Mouse (Mus musculus) lung, adult 2 months (tissue): ENCODE measurements at regions not wholly inside any gene's neighbourhood (a gene's known extent, or its start where the extent isn't known, plus 50 kb on each side); places are given as distances from the start of the nearest gene placed in this dataset.

Experiments
- CTCF ChIP-seq: fragments of 200-500 bp; IDR thresholded peaks from 2 replicates; pipeline ENCODE4 v1.5.1; 2011; ENCODE audit warnings: mild to moderate bottlenecking, low read length, control low read depth; ENCODE audit not compliant: insufficient read depth
- POLR2A ChIP-seq: fragments of 200-500 bp; IDR thresholded peaks from 2 replicates; pipeline ENCODE4 v1.6.1; 2011; ENCODE audit warnings: low read depth, mild to moderate bottlenecking, control low read depth, low read length, borderline replicate concordance; ENCODE audit errors: extremely low read depth

DNA sequence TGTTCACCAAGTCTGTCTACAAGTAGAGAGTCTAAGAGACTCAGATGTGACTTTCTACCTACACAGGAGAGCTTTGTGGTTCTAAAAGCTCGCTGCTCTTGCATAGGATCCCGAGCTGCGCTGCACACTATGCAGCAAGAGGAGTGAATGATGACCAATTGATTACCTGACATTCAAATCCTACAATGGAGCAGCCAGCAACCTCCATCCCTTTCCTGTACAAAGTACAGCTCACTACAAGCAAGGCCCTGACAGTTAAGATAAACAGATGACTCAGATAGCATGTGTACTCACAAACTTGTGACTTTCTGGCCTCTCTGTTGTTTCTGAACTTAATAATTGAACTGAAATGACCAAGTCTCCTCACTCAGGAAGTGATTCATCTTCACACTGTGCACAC is 974.7 kb downstream of the 4930444P10Rik start:
- TF ChIP-seq CTCF (no peak), POLR2A (no peak)
